Mouse (Mus musculus) liver, postnatal 0 days (tissue): Measurements from ENCODE around the gene Acadm.

ENCODE experiments used
- CTCF ChIP-seq: sonication (generic); IDR thresholded peaks from 2 replicates; pipeline ENCODE4 v1.5.1; 2016; ENCODE audit warnings: antibody characterized with exemption, low read depth
- EP300 ChIP-seq: IDR thresholded peaks from 2 replicates; pipeline ENCODE4 v1.6.1; 2016; ENCODE audit warnings: antibody characterized with exemption, low read depth, mild to moderate bottlenecking

- no peak for TF ChIP-seq CTCF
- no peak for TF ChIP-seq EP300
Observed at GRCm38 (mm10) chr3:153973171-153973948, 28.9 kb upstream of the Acadm start, which contains the start of gene Slc44a5.
